Mouse (Mus musculus) MEL (cell line): ENCODE data around the gene Dync1h1. TPM values are rescaled to one million over a fixed set of nuclear protein-coding genes. Genes with fewer than 3 reads are reported as not detected.

Experiments
- DNase-seq: peaks from one replicate; pipeline ENCODE4 v3.0.0; 2011; ENCODE audit warnings: low read depth, low spot score
- H3K27ac ChIP-seq: 2 replicates; pipeline ENCODE4 v1.5.1; 2012; ENCODE audit warnings: low read depth, mild to moderate bottlenecking, control low read depth, low read length, moderate library complexity; ENCODE audit not compliant: control insufficient read depth
- H3K27me3 ChIP-seq, 2 experiments: fragments of 150-350 bp in 1 of 2; sonication (generic) in 1 of 2; 2 replicates each; pipeline ENCODE4 v1.6.1; 2012; ENCODE audit warnings: low read length in 2 of 2, mild to moderate bottlenecking in 2 of 2, improper control_type of control experiment in 1 of 2, moderate library complexity in 1 of 2; ENCODE audit not compliant: insufficient read depth in 2 of 2, control insufficient read depth in 1 of 2
- H3K36me3 ChIP-seq, 2 experiments: 2 replicates each; pipeline ENCODE4 v1.6.1; 2012 to 2014; ENCODE audit warnings: low read length in 2 of 2, improper control_type of control experiment in 1 of 2, inconsistent platforms in 1 of 2, mild to moderate bottlenecking in 1 of 2; ENCODE audit not compliant: insufficient read depth in 2 of 2, control insufficient read depth in 1 of 2
- H3K4me1 ChIP-seq, 2 experiments: fragments of 150-350 bp in 1 of 2; sonication (generic) in 1 of 2; 2 replicates each; pipeline ENCODE4 v1.6.1; 2012; ENCODE audit warnings: low read length in 2 of 2, improper control_type of control experiment in 1 of 2, mild to moderate bottlenecking in 1 of 2; ENCODE audit not compliant: insufficient read depth in 2 of 2, control insufficient read depth in 1 of 2
- H3K4me3 ChIP-seq, 2 experiments: fragments of 150-350 bp in 1 of 2; sonication (generic) in 1 of 2; 2 replicates each; pipeline ENCODE4 v1.5.1; 2012; ENCODE audit warnings: low read depth in 2 of 2, low read length in 2 of 2, mild to moderate bottlenecking in 2 of 2, moderate library complexity in 2 of 2, control low read depth in 1 of 2, improper control_type of control experiment in 1 of 2; ENCODE audit not compliant: control insufficient read depth in 1 of 2, insufficient read depth in 1 of 2
- H3K79me2 ChIP-seq: 2 replicates; pipeline ENCODE4 v1.6.1; 2012; ENCODE audit warnings: mild to moderate bottlenecking, low read length, moderate library complexity; ENCODE audit not compliant: control insufficient read depth, poor library complexity, insufficient read depth
- H3K9ac ChIP-seq: 2 replicates; pipeline ENCODE4 v1.6.1; 2012; ENCODE audit warnings: low read depth, mild to moderate bottlenecking, control low read depth, low read length, moderate library complexity; ENCODE audit not compliant: control insufficient read depth, poor library complexity, severe bottlenecking
- H3K9me3 ChIP-seq: fragments of 150-350 bp; sonication (generic); replicated peaks from 2 replicates; pipeline ENCODE4 v1.6.1; 2012; ENCODE audit warnings: mild to moderate bottlenecking, low read length, improper control_type of control experiment, moderate library complexity; ENCODE audit not compliant: insufficient read depth
- BHLHE40 ChIP-seq: IDR thresholded peaks from 2 replicates; pipeline ENCODE4 v1.6.1; 2012; ENCODE audit warnings: low read depth, mild to moderate bottlenecking, inconsistent platforms, low read length, improper control_type of control experiment, borderline replicate concordance
- CHD1 ChIP-seq: IDR thresholded peaks from 2 replicates; pipeline ENCODE4 v1.6.1; 2012; ENCODE audit warnings: low read depth, mild to moderate bottlenecking, inconsistent platforms, low read length, improper control_type of control experiment
- CHD2 ChIP-seq: IDR thresholded peaks from 2 replicates; pipeline ENCODE4 v1.6.1; 2011; ENCODE audit warnings: low read length, improper control_type of control experiment
- CTCF ChIP-seq, 3 experiments: IDR thresholded peaks in 2 of 3; conservative IDR thresholded peaks in 1 of 3; 2 replicates each; pipeline ENCODE4 v1.5.1; 2011 to 2012; ENCODE audit warnings: low read length in 3 of 3, low read depth in 2 of 3, mild to moderate bottlenecking in 2 of 3, improper control_type of control experiment in 1 of 3, inconsistent platforms in 1 of 3, mixed read lengths in 1 of 3, moderate library complexity in 1 of 3; ENCODE audit not compliant: control insufficient read depth in 1 of 3, insufficient read depth in 1 of 3, poor library complexity in 1 of 3, severe bottlenecking in 1 of 3
- ELF1 ChIP-seq: IDR thresholded peaks from 2 replicates; pipeline ENCODE4 v1.6.1; 2014; ENCODE audit warnings: low read depth, mild to moderate bottlenecking, inconsistent platforms, low read length, improper control_type of control experiment, moderate library complexity
- EP300 ChIP-seq, 2 experiments: IDR thresholded peaks; 2 replicates each; pipeline ENCODE4 v1.6.1; 2011; ENCODE audit warnings: improper control_type of control experiment in 2 of 2, low read length in 2 of 2, low read depth in 1 of 2, mild to moderate bottlenecking in 1 of 2
- ETS1 ChIP-seq: IDR thresholded peaks from 2 replicates; pipeline ENCODE4 v1.6.1; 2012; ENCODE audit warnings: low read depth, mild to moderate bottlenecking, inconsistent platforms, low read length, improper control_type of control experiment, moderate library complexity
- GATA1 ChIP-seq: IDR thresholded peaks from 2 replicates; pipeline ENCODE4 v1.6.1; 2011; ENCODE audit warnings: low read depth, low read length, improper control_type of control experiment
- HCFC1 ChIP-seq: IDR thresholded peaks from 2 replicates; pipeline ENCODE4 v1.6.1; 2012; ENCODE audit warnings: low read depth, mild to moderate bottlenecking, inconsistent platforms, low read length, improper control_type of control experiment, moderate library complexity
- KAT2A ChIP-seq: conservative IDR thresholded peaks from 2 replicates; pipeline ENCODE4 v1.6.1; 2012; ENCODE audit warnings: low read depth, low read length, improper control_type of control experiment, inconsistent platforms
- MAX ChIP-seq: IDR thresholded peaks from 2 replicates; pipeline ENCODE4 v1.6.1; 2011; ENCODE audit warnings: low read length, improper control_type of control experiment
- MAZ ChIP-seq: IDR thresholded peaks from 2 replicates; pipeline ENCODE4 v1.6.1; 2012; ENCODE audit warnings: low read depth, mild to moderate bottlenecking, inconsistent platforms, low read length, improper control_type of control experiment
- MEF2A ChIP-seq: IDR thresholded peaks from 2 replicates; pipeline ENCODE4 v1.6.1; 2014; ENCODE audit warnings: low read depth, mild to moderate bottlenecking, inconsistent platforms, low read length, improper control_type of control experiment; ENCODE audit not compliant: poor library complexity, insufficient replicate concordance, severe bottlenecking; ENCODE audit errors: extremely low read depth
- MXI1 ChIP-seq: IDR thresholded peaks from 2 replicates; pipeline ENCODE4 v1.6.1; 2011; ENCODE audit warnings: mild to moderate bottlenecking, low read depth, low read length, improper control_type of control experiment
- MYB ChIP-seq: IDR thresholded peaks from 2 replicates; pipeline ENCODE4 v1.6.1; 2011; ENCODE audit warnings: mild to moderate bottlenecking, low read depth, low read length, improper control_type of control experiment
- NRF1 ChIP-seq: IDR thresholded peaks from 2 replicates; pipeline ENCODE4 v1.6.1; 2014; ENCODE audit warnings: low read depth, mild to moderate bottlenecking, inconsistent platforms, low read length, improper control_type of control experiment, moderate library complexity; ENCODE audit not compliant: poor library complexity, insufficient read depth, severe bottlenecking
- POLR2A ChIP-seq, 2 experiments: IDR thresholded peaks; 2 replicates each; pipeline ENCODE4 v1.6.1; 2011 to 2012; ENCODE audit warnings: low read length in 2 of 2, mild to moderate bottlenecking in 2 of 2, control low read depth in 1 of 2, improper control_type of control experiment in 1 of 2, low read depth in 1 of 2, moderate library complexity in 1 of 2; ENCODE audit not compliant: control insufficient read depth in 1 of 2, insufficient read depth in 1 of 2, poor library complexity in 1 of 2
- RCOR1 ChIP-seq: IDR thresholded peaks from 2 replicates; pipeline ENCODE4 v1.6.1; 2012; ENCODE audit warnings: low read depth, mild to moderate bottlenecking, inconsistent platforms, low read length, improper control_type of control experiment
- TAL1 ChIP-seq: IDR thresholded peaks from 2 replicates; pipeline ENCODE4 v1.6.1; 2012; ENCODE audit warnings: mild to moderate bottlenecking, inconsistent platforms, low read length, moderate library complexity, mixed read lengths
- TBP ChIP-seq: IDR thresholded peaks from 2 replicates; pipeline ENCODE4 v1.8.0; 2011; ENCODE audit warnings: low read depth, low read length, improper control_type of control experiment
- TCF12 ChIP-seq: IDR thresholded peaks from 2 replicates; pipeline ENCODE4 v1.6.1; 2014; ENCODE audit warnings: low read depth, mild to moderate bottlenecking, inconsistent platforms, low read length, improper control_type of control experiment, moderate library complexity
- USF2 ChIP-seq, 2 experiments: IDR thresholded peaks; 2 replicates each; pipeline ENCODE4 v1.6.1; 2011 to 2012; ENCODE audit warnings: improper control_type of control experiment in 2 of 2, low read length in 2 of 2, borderline replicate concordance in 1 of 2, inconsistent platforms in 1 of 2, low read depth in 1 of 2, mild to moderate bottlenecking in 1 of 2; ENCODE audit not compliant: insufficient read depth in 1 of 2
- ZC3H11A ChIP-seq: IDR thresholded peaks from 2 replicates; pipeline ENCODE4 v1.6.1; 2012; ENCODE audit warnings: low read depth, mild to moderate bottlenecking, inconsistent platforms, low read length, improper control_type of control experiment
- ZMIZ1 ChIP-seq: IDR thresholded peaks from 2 replicates; pipeline ENCODE4 v1.6.1; 2012; ENCODE audit warnings: low read depth, mild to moderate bottlenecking, inconsistent platforms, low read length, improper control_type of control experiment, moderate library complexity
- ZNF384 ChIP-seq: IDR thresholded peaks from 2 replicates; pipeline ENCODE4 v1.6.1; 2012; ENCODE audit warnings: low read depth, mild to moderate bottlenecking, inconsistent platforms, low read length, improper control_type of control experiment
- polyA plus RNA-seq, 2 experiments: library from polyadenylated mRNA; stranded (reverse) in 1 of 2; unstranded in 1 of 2; fragments of >175 nt in 1 of 2; fragments of >200 nt in 1 of 2; gene quantifications; 2 replicates each; pipeline versions ENCODE4 v1.2.1 to v1.2.4; 2012; ENCODE audit warnings: low replicate concordance in 2 of 2, low read depth in 1 of 2; ENCODE audit not compliant: insufficient read length in 2 of 2, insufficient read depth in 1 of 2, missing spikeins in 1 of 2
- total RNA-seq: library from RNA; depleted of rRNA; stranded (reverse); fragments of 300-350 nt; gene quantifications from 2 replicates; pipeline ENCODE4 v1.2.3, GENCODE M21; 2012

Gene Dync1h1
- total and polyA plus RNA-seq, 3 experiments = 98.2 to 230 (median 157) TPM

DNA sequence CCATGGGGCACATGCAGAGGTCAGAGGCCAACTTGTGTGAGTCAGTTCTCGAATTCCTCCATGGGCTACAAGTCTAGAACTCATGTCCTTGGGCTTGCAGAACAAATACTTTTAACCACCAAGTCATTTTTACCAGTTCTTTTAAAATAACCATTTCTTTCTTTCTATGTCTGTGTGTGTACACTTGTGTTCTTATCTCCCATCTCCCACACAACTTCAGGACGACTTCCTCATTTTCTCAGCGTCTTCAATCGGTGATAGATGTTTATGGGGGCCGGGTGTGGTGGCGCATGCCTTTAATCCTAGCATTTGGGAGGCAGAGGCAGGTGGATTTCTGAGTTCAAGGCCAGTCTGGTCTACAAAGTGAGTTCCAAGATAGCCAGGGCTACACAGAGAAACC, 113.0 kb downstream of the Dync1h1 start:
- Histone ChIP-seq H3K27me3 (peaks cover 10 to 12% of the 10 kb centered on the region in 2 experiments), H3K36me3 (peaks cover 0 to 2% of the 10 kb centered on the region in 2 experiments; a peak in 2 of 4 replicates), H3K9me3 (no peaks in the 10 kb centered on the region), H3K4me3 (no peak overlapping the region), H3K27ac (peak overlapping the region; percentile 49; the same call in 1 of the 2 replicates), H3K4me1 (peaks cover 2 to 7% of the 10 kb centered on the region in 2 experiments; a peak in 3 of 4 replicates), H3K9ac (no peak overlapping the region), H3K79me2 (no peaks in the 10 kb centered on the region)
- TF ChIP-seq KAT2A = no peak
- TF ChIP-seq ETS1 = no peak
- no peak for TF ChIP-seq BHLHE40
- TF ChIP-seq CTCF (IDR thresholded peaks at IDR 0.05 in 2 of 3, conservative IDR thresholded peaks at IDR 0.05 in 1 of 3; ENCODE audit: control insufficient read depth in 1 of 3, insufficient read depth in 1 of 3, low read depth in 2 of 3, low read length in 3 of 3, poor library complexity in 1 of 3, severe bottlenecking in 1 of 3) = no peak
- TF ChIP-seq POLR2A (IDR thresholded peaks at IDR 0.05; ENCODE audit: control insufficient read depth in 1 of 2, insufficient read depth in 1 of 2, low read depth in 1 of 2, low read length in 2 of 2, poor library complexity in 1 of 2) = no peak
- no peak for TF ChIP-seq MYB
- TF ChIP-seq HCFC1 = no peak
- TF ChIP-seq GATA1 = peak; percentile 92
- TF ChIP-seq TBP = peak; percentile 95
- no peak for TF ChIP-seq USF2 (IDR thresholded peaks at IDR 0.05; ENCODE audit: borderline replicate concordance in 1 of 2, insufficient read depth in 1 of 2, low read depth in 1 of 2, low read length in 2 of 2)
- peak in 1 of 2 experiments; percentile 76 for TF ChIP-seq EP300 (IDR thresholded peaks at IDR 0.05; ENCODE audit: low read depth in 1 of 2, low read length in 2 of 2)
- no peak for TF ChIP-seq MAZ
- DNase-seq = peak; percentile 81

DNA sequence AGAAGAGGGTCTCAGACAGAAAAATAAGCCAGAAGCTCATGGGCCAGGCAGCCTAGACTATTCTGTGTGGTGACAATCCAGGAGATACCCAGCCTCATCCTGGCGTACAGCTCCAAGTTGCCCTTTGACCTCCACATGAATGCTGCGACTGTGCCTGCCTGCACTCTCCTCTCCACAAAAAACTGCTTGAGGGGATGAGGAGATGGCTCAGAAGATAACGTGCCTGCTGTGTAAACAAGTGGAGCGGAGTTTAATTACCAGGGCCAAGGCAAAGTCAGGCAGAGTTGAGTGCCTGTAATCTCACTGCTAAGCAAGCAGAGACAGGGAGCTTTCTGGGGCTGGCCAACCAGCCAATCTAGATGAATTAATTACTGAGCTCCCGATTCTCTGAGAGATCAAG, 114.8 kb downstream of the Dync1h1 start:
- Histone ChIP-seq H3K79me2 (no peaks in the 10 kb centered on the region), H3K9ac (no peak overlapping the region), H3K27ac (no peak overlapping the region), H3K27me3 (peaks cover 17 to 18% of the 10 kb centered on the region in 2 experiments), H3K36me3 (peaks cover 0 to 2% of the 10 kb centered on the region in 2 experiments; a peak in 2 of 4 replicates), H3K4me1 (peaks cover 2 to 7% of the 10 kb centered on the region in 2 experiments; a peak in 3 of 4 replicates), H3K9me3 (no peaks in the 10 kb centered on the region), H3K4me3 (no peak overlapping the region)
- DNase-seq = no peak
- TF ChIP-seq ZNF384 = no peak
- TF ChIP-seq MAX = no peak
- TF ChIP-seq CHD2 = no peak
- TF ChIP-seq RCOR1 = no peak
- TF ChIP-seq TBP = no peak
- no peak for TF ChIP-seq MXI1
- TF ChIP-seq MEF2A = no peak
- TF ChIP-seq POLR2A (IDR thresholded peaks at IDR 0.05; ENCODE audit: control insufficient read depth in 1 of 2, insufficient read depth in 1 of 2, low read depth in 1 of 2, low read length in 2 of 2, poor library complexity in 1 of 2) = no peak
- TF ChIP-seq TAL1 = no peak
- TF ChIP-seq TCF12 = no peak
- no peak for TF ChIP-seq CTCF (IDR thresholded peaks at IDR 0.05 in 2 of 3, conservative IDR thresholded peaks at IDR 0.05 in 1 of 3; ENCODE audit: control insufficient read depth in 1 of 3, insufficient read depth in 1 of 3, low read depth in 2 of 3, low read length in 3 of 3, poor library complexity in 1 of 3, severe bottlenecking in 1 of 3)
- TF ChIP-seq CHD1 = no peak
- TF ChIP-seq ELF1 = no peak
- no peak for TF ChIP-seq NRF1
- no peak for TF ChIP-seq HCFC1
- TF ChIP-seq MYB = no peak
- TF ChIP-seq ZC3H11A = no peak
- no peak for TF ChIP-seq ZMIZ1
